9 mouse cellular contexts compared by ENCODE assay signal in genomic region chr2:121480498-121480897, GRCm38 (mm10). TPM values are rescaled to one million over a fixed set of nuclear protein-coding genes. Genes with fewer than 3 reads are reported as not detected.
DNase-seq lines count a peak whose midpoint lies in the region; ATAC-seq and TF ChIP-seq lines count a peak whose summit lies in the region.
"Had no signal": no experiment of that assay in that cellular context is flagged by ENCODE, and none has a peak within 500 bp of the region (broad histone marks: within the 10 kb centered on the region; RNA-seq: fewer than 3 reads in every experiment).

No protein-coding gene starts in this region.

- H3K9me3 ChIP-seq in liver, postnatal 0 days (ENCODE audit: low read length) = no peaks in the 10 kb centered on the region

- intact Hi-C loops in gastrocnemius, postnatal 14 days (cut with DNase I; ENCODE audit: low total_unique reads) = no loop called here

- no peaks in the 10 kb centered on the region for H3K4me1 ChIP-seq in bone marrow, adult 2 months (ENCODE audit: control insufficient read depth, insufficient read depth, low read length)
- no peaks in the 10 kb centered on the region for H3K4me1 ChIP-seq in liver, postnatal 0 days (ENCODE audit: insufficient read depth)
- H3K4me1 ChIP-seq in thymus, adult 2 months (replicated peaks; ENCODE audit: control insufficient read depth, insufficient read depth, low read length) = no peaks in the 10 kb centered on the region

- no peak for TF ChIP-seq EP300 in liver, postnatal 0 days (IDR thresholded peaks at IDR 0.05; ENCODE audit: low read depth)

- TF ChIP-seq POLR2A in bone marrow, adult 2 months (IDR thresholded peaks at IDR 0.05; ENCODE audit: borderline replicate concordance, control insufficient read depth, low read depth, low read length) = no peak
- TF ChIP-seq POLR2A in thymus, adult 2 months (IDR thresholded peaks at IDR 0.05; ENCODE audit: control insufficient read depth, extremely low read depth, insufficient read depth, low read length, poor library complexity) = no peak

- ATAC-seq in liver, postnatal 0 days = no peak

- no peak overlapping the region for H3K9ac ChIP-seq in liver, postnatal 0 days (replicated peaks)

- no peaks in the 10 kb centered on the region for H3K79me3 ChIP-seq in C2C12 (ENCODE audit: low read depth)

- peak; percentile 17 for TF ChIP-seq CTCF in C2C12 (IDR thresholded peaks at IDR 0.05; ENCODE audit: control insufficient read depth, insufficient read depth, insufficient read length)
- TF ChIP-seq CTCF in bone marrow, adult 2 months (IDR thresholded peaks at IDR 0.05; ENCODE audit: control insufficient read depth, insufficient read depth, low read length) = peak; percentile 80
- TF ChIP-seq CTCF in liver, postnatal 0 days (IDR thresholded peaks at IDR 0.05; ENCODE audit: low read depth) = peak; percentile 80
- no peak for TF ChIP-seq CTCF in thymus, adult 2 months (IDR thresholded peaks at IDR 0.05; ENCODE audit: borderline replicate concordance, control insufficient read depth, extremely low read depth, insufficient read depth, low read length, poor library complexity)

- no peak overlapping the region for H3K4me2 ChIP-seq in liver, postnatal 0 days (ENCODE audit: low read depth, low read length)

- H3K27ac ChIP-seq in bone marrow, adult 2 months (ENCODE audit: control insufficient read depth, insufficient read depth, low read depth, low read length, poor library complexity) = no peak overlapping the region
- no peak overlapping the region for H3K27ac ChIP-seq in liver, postnatal 0 days (ENCODE audit: low read depth)
- H3K27ac ChIP-seq in thymus, adult 2 months (ENCODE audit: control insufficient read depth, insufficient read depth, low read length) = no peak overlapping the region

- peak; percentile 7 for DNase-seq in gastrocnemius, postnatal 14 days
- no peak for DNase-seq in gastrocnemius, adult 8-10 months (ENCODE audit: low spot score in 2 of 2)
- peak; percentile 34 for DNase-seq in liver, postnatal 0 days
- DNase-seq in thymus, adult 2 months = peak; percentile 43
- no peak for DNase-seq in Muller cell, postnatal 12 days (ENCODE audit: inconsistent ontology term)
- DNase-seq in left cerebral cortex, adult 9 months (ENCODE audit: low spot score in 2 of 2) = no peak

- no peak overlapping the region for H3K4me3 ChIP-seq in C2C12 (ENCODE audit: insufficient read depth, poor library complexity, severe bottlenecking)
- no peak overlapping the region for H3K4me3 ChIP-seq in bone marrow, adult 2 months (replicated peaks; ENCODE audit: control insufficient read depth, low read depth, low read length)
- no peak overlapping the region for H3K4me3 ChIP-seq in liver, postnatal 0 days (ENCODE audit: low read depth, low read length)
- H3K4me3 ChIP-seq in thymus, adult 2 months (ENCODE audit: control insufficient read depth, insufficient read depth, low read length) = no peak overlapping the region

- H3K79me2 ChIP-seq in C2C12 (ENCODE audit: control insufficient read depth, insufficient read depth) = no peaks in the 10 kb centered on the region

- WGBS in bone marrow, adult 2 months = 44% methylated on average over 3 of the region's 3 CpGs
- 47% methylated on average over 3 of the region's 3 CpGs for WGBS in liver, postnatal 0 days (ENCODE audit: insufficient replicate concordance)
- WGBS in thymus, adult 2 months = 46% methylated on average over 3 of the region's 3 CpGs

- H3K36me3 ChIP-seq in C2C12 (ENCODE audit: control insufficient read depth, insufficient read depth) = no peaks in the 10 kb centered on the region
- H3K36me3 ChIP-seq in liver, postnatal 0 days (replicated peaks; ENCODE audit: insufficient read depth, low read length) = no peaks in the 10 kb centered on the region
- H3K36me3 ChIP-seq in thymus, adult 2 months (ENCODE audit: control insufficient read depth, insufficient read depth, low read length) = no peaks in the 10 kb centered on the region

- no peak overlapping the region for H3ac ChIP-seq in C2C12 (ENCODE audit: control insufficient read depth, insufficient read length, low read depth)

- no peaks in the 10 kb centered on the region for H3K27me3 ChIP-seq in C2C12 (ENCODE audit: control insufficient read depth, insufficient read depth, insufficient read length)
- H3K27me3 ChIP-seq in liver, postnatal 0 days (ENCODE audit: insufficient read depth, low read length) = no peaks in the 10 kb centered on the region
- H3K27me3 ChIP-seq in thymus, adult 2 months (ENCODE audit: control insufficient read depth, insufficient read depth, low read length) = no peaks in the 10 kb centered on the region

TF ChIP-seq in C2C12, 6 proteins besides CTCF, POLR2A, EP300 and RAD21:
- TF ChIP-seq USF1 (IDR thresholded peaks at IDR 0.05; ENCODE audit: low read depth) (no peak), CEBPB (IDR thresholded peaks at IDR 0.05; ENCODE audit: low read depth) (no peak), MAX (IDR thresholded peaks at IDR 0.05) (no peak), FOSL1 (IDR thresholded peaks at IDR 0.05; ENCODE audit: insufficient read depth, low read length, poor library complexity, severe bottlenecking) (no peak), MYOG (IDR thresholded peaks at IDR 0.05; ENCODE audit: control insufficient read depth, extremely low read depth, insufficient read length) (no peak), MYOD1 (IDR thresholded peaks at IDR 0.05; ENCODE audit: control insufficient read depth, insufficient read length, low read depth) (no peak)
TF ChIP-seq in C2C12: peak in this region for 0.

RNA-seq across cellular contexts. Expression of gene Mfap1b, which starts 6.6 kb away (rescaled TPM):
- 10 to 100 TPM; 21.5 to 23.0 TPM for total RNA-seq in gastrocnemius, postnatal 14 days (2021)
- total RNA-seq in gastrocnemius, adult 8-10 months (2022) = 10 to 100 TPM; 18.7 to 27.0 (median 23.0) TPM
- 8.8 TPM for polyA plus RNA-seq in C2C12 (2012; fragmentation: generic; extraction: Trizol)
- polyA plus RNA-seq in bone marrow, adult 2 months (2011; ENCODE audit: insufficient read depth, insufficient read length, low replicate concordance, missing spikeins) = 12.4 and 22.0 TPM in 2 replicates
- polyA plus RNA-seq in liver, postnatal 0 days (2015; fragmentation: Nextera tagmentation; extraction: Ambion mirVana) = 13.2 and 13.9 TPM in 2 replicates
- 5.0 and 5.1 TPM in 2 replicates for polyA plus RNA-seq in thymus, adult 2 months (2012; rRNA removed)

RNA-seq across cellular contexts. Expression of gene Serinc4, which starts 23.9 kb away (rescaled TPM):
- not detected for total RNA-seq in gastrocnemius, postnatal 14 days (2021)
- total RNA-seq in gastrocnemius, adult 8-10 months (2022) = not detected
- 0.20 TPM for polyA plus RNA-seq in C2C12 (2012; fragmentation: generic; extraction: Trizol)
- 0.66 TPM in 1 of 2 replicates, not detected in the other for polyA plus RNA-seq in bone marrow, adult 2 months (2011; ENCODE audit: insufficient read depth, insufficient read length, low replicate concordance, missing spikeins)
- polyA plus RNA-seq in liver, postnatal 0 days (2015; fragmentation: Nextera tagmentation; extraction: Ambion mirVana) = not detected in 2 replicates
- 0.70 and 0.89 TPM in 2 replicates for polyA plus RNA-seq in thymus, adult 2 months (2012; rRNA removed)
- total RNA-seq: heart, postnatal 10 days had no signal

RNA-seq across cellular contexts. Expression of gene Mfap1a, which starts 26.0 kb away (rescaled TPM):
- total RNA-seq in gastrocnemius, postnatal 14 days (2021) = 10 to 100 TPM; 14.5 to 15.4 TPM
- 10 to 100 TPM; 15.1 to 21.0 (median 16.4) TPM for total RNA-seq in gastrocnemius, adult 8-10 months (2022)
- polyA plus RNA-seq in C2C12 (2012; fragmentation: generic; extraction: Trizol) = 6.3 TPM
- 15.5 and 23.0 TPM in 2 replicates for polyA plus RNA-seq in bone marrow, adult 2 months (2011; ENCODE audit: insufficient read depth, insufficient read length, low replicate concordance, missing spikeins)
- 7.8 and 8.2 TPM in 2 replicates for polyA plus RNA-seq in liver, postnatal 0 days (2015; fragmentation: Nextera tagmentation; extraction: Ambion mirVana)
- polyA plus RNA-seq in thymus, adult 2 months (2012; rRNA removed) = 3.8 and 4.7 TPM in 2 replicates

RNA-seq across cellular contexts. Expression of gene Wdr76, which starts 26.0 kb away (rescaled TPM):
- 1 to 10 TPM; 1.8 to 2.0 TPM for total RNA-seq in gastrocnemius, postnatal 14 days (2021)
- 1 to 10 TPM; 1.2 to 1.9 (median 1.7) TPM for total RNA-seq in gastrocnemius, adult 8-10 months (2022)
- 4.8 TPM for polyA plus RNA-seq in C2C12 (2012; fragmentation: generic; extraction: Trizol)
- polyA plus RNA-seq in bone marrow, adult 2 months (2011; ENCODE audit: insufficient read depth, insufficient read length, low replicate concordance, missing spikeins) = 15.0 and 16.6 TPM in 2 replicates
- 4.2 and 5.0 TPM in 2 replicates for polyA plus RNA-seq in liver, postnatal 0 days (2015; fragmentation: Nextera tagmentation; extraction: Ambion mirVana)
- polyA plus RNA-seq in thymus, adult 2 months (2012; rRNA removed) = 15.5 and 19.1 TPM in 2 replicates

RNA-seq across cellular contexts. Expression of gene Hypk, which starts 27.4 kb away (rescaled TPM):
- total RNA-seq in gastrocnemius, postnatal 14 days (2021) = 10 to 100 TPM; 15.2 to 22.0 TPM
- total RNA-seq in gastrocnemius, adult 8-10 months (2022) = 10 to 100 TPM; 11.3 to 27.6 (median 16.6) TPM
- polyA plus RNA-seq in C2C12 (2012; fragmentation: generic; extraction: Trizol) = 11.8 TPM
- 64.6 and 70.0 TPM in 2 replicates for polyA plus RNA-seq in bone marrow, adult 2 months (2011; ENCODE audit: insufficient read depth, insufficient read length, low replicate concordance, missing spikeins)
- polyA plus RNA-seq in liver, postnatal 0 days (2015; fragmentation: Nextera tagmentation; extraction: Ambion mirVana) = 54.3 and 56.0 TPM in 2 replicates
- polyA plus RNA-seq in thymus, adult 2 months (2012; rRNA removed) = 7.7 and 8.9 TPM in 2 replicates

Comparison
In these comparisons a context has a peak if more than half of its experiments do, and no peak if none do; other contexts are left out.
1. DNase-seq: peak in gastrocnemius, postnatal 14 days (single experiment), liver, postnatal 0 days (single experiment) and thymus, adult 2 months (single experiment); none in gastrocnemius, adult 8-10 months (0 of 2), Muller cell, postnatal 12 days (single experiment) and left cerebral cortex, adult 9 months (0 of 2).